Mouse (Mus musculus) erythroblast, embryonic 14.5 days (primary cell): ENCODE results near the gene Cyp2d9. TPM values are rescaled to one million over a fixed set of nuclear protein-coding genes. Genes with fewer than 3 reads are reported as not detected.
"Not testable (repeated sequence)": the region's sequence is repeated elsewhere in the genome, so short reads cannot be mapped to it uniquely, and the experiment has no call there.

Experiments used
- H3K27me3 ChIP-seq: 2 replicates; pipeline ENCODE4 v1.6.1; 2012; ENCODE audit warnings: inconsistent platforms; ENCODE audit not compliant: control insufficient read depth
- H3K36me3 ChIP-seq: 2 replicates; pipeline ENCODE4 v1.6.1; 2012; ENCODE audit warnings: mild to moderate bottlenecking, inconsistent platforms; ENCODE audit not compliant: control insufficient read depth
- H3K4me1 ChIP-seq: 2 replicates; pipeline ENCODE4 v1.6.1; 2012; ENCODE audit warnings: inconsistent platforms; ENCODE audit not compliant: control insufficient read depth
- H3K4me3 ChIP-seq: replicated peaks from 2 replicates; pipeline ENCODE3; 2012; ENCODE audit warnings: moderate library complexity, mild to moderate bottlenecking, inconsistent platforms
- H3K9me3 ChIP-seq: 2 replicates; pipeline ENCODE4 v1.6.1; 2012; ENCODE audit warnings: low read length, inconsistent platforms, mixed read lengths; ENCODE audit not compliant: control insufficient read depth
- GATA1 ChIP-seq: IDR thresholded peaks from 2 replicates; pipeline ENCODE4 v1.6.1; 2012; ENCODE audit warnings: low read length, inconsistent platforms, mixed read lengths
- TAL1 ChIP-seq: IDR thresholded peaks from 3 replicates; pipeline ENCODE4 v1.6.1; 2012; ENCODE audit warnings: low read length, inconsistent platforms, mixed read lengths
- polyA plus RNA-seq: library from polyadenylated mRNA; stranded (reverse); fragments of >175 nt; gene quantifications from 2 replicates; pipeline ENCODE4 v1.2.3, GENCODE M21; 2012

Cyp2d9 gene
- polyA plus RNA-seq, 1 experiment, result 0.06 TPM

DNA sequence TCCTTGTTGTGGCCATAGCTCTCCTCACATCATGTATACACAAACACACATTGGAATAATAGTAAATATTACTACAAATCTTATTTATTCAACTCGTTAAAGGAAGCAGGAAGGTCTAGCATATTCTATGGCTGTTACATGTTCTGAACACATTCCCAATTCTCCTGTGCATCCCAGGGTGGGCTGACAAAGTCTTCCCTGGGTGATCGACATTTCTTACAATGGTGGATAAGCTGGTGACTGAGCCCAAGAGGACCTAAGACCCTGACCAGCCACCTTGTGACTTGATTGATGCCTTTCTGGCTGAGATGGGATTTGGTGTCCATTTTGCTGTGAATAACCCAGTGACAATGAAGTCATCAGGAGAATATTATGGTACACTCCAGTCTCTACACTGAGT is 2.4 kb downstream of the Cyp2d9 start:
- Histone ChIP-seq H3K36me3 (no peaks in the 10 kb centered on the region), H3K4me1 (no peaks in the 10 kb centered on the region), H3K4me3 (no peak overlapping the region), H3K27me3 (no peaks in the 10 kb centered on the region), H3K9me3 (peaks cover 7% of the 10 kb centered on the region)
- TF ChIP-seq TAL1 (no peak), GATA1 (no peak)

DNA sequence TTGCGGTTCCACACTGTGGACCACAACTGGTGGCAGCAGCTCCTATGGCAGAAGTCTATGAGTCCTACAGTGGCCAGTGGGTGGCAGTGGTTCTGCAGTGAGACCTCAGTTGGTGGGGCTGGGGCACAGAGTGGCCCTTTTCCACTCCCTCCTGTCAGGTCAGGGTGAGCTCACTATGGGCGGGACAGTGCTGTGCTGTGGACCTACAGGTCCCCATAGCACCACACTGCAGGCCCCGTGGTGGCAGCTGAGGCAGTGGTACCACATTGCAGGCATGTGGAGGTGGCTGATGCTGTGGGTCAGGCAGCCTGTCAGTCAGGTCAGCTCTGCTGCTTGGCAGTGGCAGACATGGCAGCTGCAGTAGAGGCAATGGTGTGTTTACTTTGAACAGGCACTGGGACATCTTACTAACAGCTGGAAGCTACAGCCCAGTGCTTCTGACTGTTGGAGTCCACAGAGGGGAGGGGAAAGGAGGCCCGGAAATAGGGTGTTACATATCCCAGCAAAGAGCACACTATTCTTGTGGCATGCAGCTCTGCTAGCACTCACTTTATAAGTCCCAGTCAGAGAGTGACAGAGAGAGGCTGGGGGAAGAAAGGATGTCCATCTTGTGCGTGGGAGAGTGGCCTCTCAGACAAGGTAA is 4.9 kb downstream of the Cyp2d9 start:
- Histone ChIP-seq H3K36me3 (no peaks in the 10 kb centered on the region), H3K9me3 (peaks cover 7% of the 10 kb centered on the region), H3K27me3 (no peaks in the 10 kb centered on the region), H3K4me3 (no peak overlapping the region), H3K4me1 (no peaks in the 10 kb centered on the region)
- TF ChIP-seq TAL1 (no peak), GATA1 (no peak)

DNA sequence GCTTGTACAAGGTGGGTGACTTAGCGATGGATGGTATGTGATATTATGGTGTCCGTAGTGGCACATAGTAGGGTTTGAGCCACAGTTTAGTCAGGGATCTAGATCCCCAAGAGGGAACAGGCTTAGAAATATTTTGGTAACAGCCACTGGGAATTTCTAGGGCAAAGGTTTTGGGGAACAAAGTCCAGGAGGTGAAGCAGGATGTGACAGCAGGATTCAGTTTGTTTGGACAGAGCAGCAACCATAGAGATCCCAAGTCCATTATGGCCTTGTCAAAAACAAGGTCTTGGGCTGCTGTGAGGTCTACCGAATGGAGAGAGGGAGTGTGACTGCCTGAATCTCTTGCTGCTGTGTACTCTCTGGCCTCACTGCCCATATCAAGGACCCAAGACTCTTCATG is 10.4 kb downstream of the Cyp2d9 start:
- Histone ChIP-seq H3K9me3 (no peaks in the 10 kb centered on the region), H3K4me3 (no peak overlapping the region), H3K36me3 (no peaks in the 10 kb centered on the region), H3K27me3 (no peaks in the 10 kb centered on the region), H3K4me1 (no peaks in the 10 kb centered on the region)
- TF ChIP-seq TAL1 (no peak), GATA1 (no peak)

GRCm38 (mm10) chr15:82445196-82445595 is 12.0 kb downstream of the Cyp2d9 start:
- no peaks in the 10 kb centered on the region for H3K4me1 ChIP-seq
- H3K36me3 ChIP-seq, result no peaks in the 10 kb centered on the region
- TF ChIP-seq TAL1, result no peak
- no peak for TF ChIP-seq GATA1
- H3K9me3 ChIP-seq, result no peaks in the 10 kb centered on the region
- H3K27me3 ChIP-seq, result no peaks in the 10 kb centered on the region
- H3K4me3 ChIP-seq, result no peak overlapping the region

DNA sequence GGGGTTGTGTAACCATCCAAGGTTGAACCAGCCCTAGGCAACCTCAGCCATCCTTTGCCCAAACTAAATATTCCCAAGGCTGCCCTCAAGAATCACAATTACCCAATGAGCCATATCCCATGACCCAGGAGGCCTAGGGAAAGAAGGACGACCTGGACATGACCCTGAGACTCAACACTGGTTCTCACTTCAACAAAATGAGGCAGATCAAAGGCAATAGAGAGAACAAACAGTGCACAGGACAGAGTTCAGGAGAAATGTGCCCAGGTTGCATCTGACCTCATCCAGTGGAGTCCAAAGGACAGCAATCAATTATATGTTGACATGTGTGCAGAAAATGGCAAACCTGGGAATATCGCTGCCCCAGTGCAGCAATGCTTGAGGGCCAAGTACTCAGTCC is 16.8 kb downstream of the Cyp2d9 start:
- H3K4me1 ChIP-seq, H3K36me3 ChIP-seq, H3K4me3 ChIP-seq, H3K9me3 ChIP-seq, H3K27me3 ChIP-seq: not testable (repeated sequence)

GRCm38 (mm10) chr15:82452133-82452532 is 18.9 kb downstream of the Cyp2d9 start:
- H3K36me3 ChIP-seq, H3K4me1 ChIP-seq, H3K9me3 ChIP-seq, H3K27me3 ChIP-seq, H3K4me3 ChIP-seq: not testable (repeated sequence)

GRCm38 (mm10) chr15:82453501-82453900 is 20.3 kb downstream of the Cyp2d9 start:
- H3K4me1 ChIP-seq, H3K4me3 ChIP-seq, H3K36me3 ChIP-seq, H3K27me3 ChIP-seq, H3K9me3 ChIP-seq: not testable (repeated sequence)

GRCm38 (mm10) chr15:82456086-82456790 is 23.0 kb downstream of the Cyp2d9 start:
- H3K4me3 ChIP-seq, H3K4me1 ChIP-seq, H3K36me3 ChIP-seq, H3K9me3 ChIP-seq, H3K27me3 ChIP-seq: not testable (repeated sequence)

- Histone ChIP-seq H3K36me3 (no peaks in the 10 kb centered on the region), H3K4me3 (no peak overlapping the region), H3K27me3 (no peaks in the 10 kb centered on the region), H3K9me3 (no peaks in the 10 kb centered on the region), H3K4me1 (no peaks in the 10 kb centered on the region)
- no peak for TF ChIP-seq TAL1
- no peak for TF ChIP-seq GATA1
Measured at GRCm38 (mm10) chr15:82457064-82458021, 24.1 kb downstream of the Cyp2d9 start.

GRCm38 (mm10) chr15:82459266-82459665 is 26.0 kb downstream of the Cyp2d9 start:
- not testable (repeated sequence) for H3K9me3 ChIP-seq, H3K4me1 ChIP-seq, H3K27me3 ChIP-seq, H3K36me3 ChIP-seq, H3K4me3 ChIP-seq
